Mouse (Mus musculus) common myeloid progenitor, adult 5-6 weeks (primary cell): ENCODE measurements around the gene Aff3. TPM values are rescaled to one million over a fixed set of nuclear protein-coding genes. Genes with fewer than 3 reads are reported as not detected.

Experiments used
- ATAC-seq: replicated peaks from 2 replicates; pipeline ENCODE4 v1.8.0; 2016; ENCODE audit warnings: low read depth, mild to moderate bottlenecking, moderate TSS enrichment, inconsistent platforms; ENCODE audit not compliant: poor library complexity, severe bottlenecking
- total RNA-seq: library from RNA; stranded (forward); fragments of 200-1000, 187-1606 nt; gene quantifications from 2 replicates; pipeline ENCODE4 v1.2.3, GENCODE M21; 2017

Aff3 gene
- total RNA-seq, 1 experiment from 2014 or later = 115 TPM

DNA sequence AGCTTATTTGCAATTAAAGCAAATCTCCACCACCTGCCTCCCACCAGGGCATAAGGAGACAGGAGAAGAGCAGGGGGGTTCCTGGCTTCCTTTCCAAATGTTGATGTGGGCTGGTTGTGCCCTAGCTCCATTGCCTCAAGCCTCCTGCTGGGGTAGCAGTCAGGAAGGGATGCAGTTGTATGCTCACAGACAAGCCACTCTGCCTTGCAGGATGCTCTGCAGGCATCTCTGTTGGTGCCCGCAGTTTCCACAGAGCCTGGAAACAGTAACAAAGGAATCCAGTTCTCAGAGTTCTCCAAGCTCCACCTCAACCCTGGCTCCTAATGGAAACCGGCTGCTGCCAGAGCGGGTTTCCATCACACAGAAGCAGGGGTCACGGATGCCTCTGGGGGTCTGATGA lies 58.0 kb downstream of the Aff3 start:
- no peak for ATAC-seq

DNA sequence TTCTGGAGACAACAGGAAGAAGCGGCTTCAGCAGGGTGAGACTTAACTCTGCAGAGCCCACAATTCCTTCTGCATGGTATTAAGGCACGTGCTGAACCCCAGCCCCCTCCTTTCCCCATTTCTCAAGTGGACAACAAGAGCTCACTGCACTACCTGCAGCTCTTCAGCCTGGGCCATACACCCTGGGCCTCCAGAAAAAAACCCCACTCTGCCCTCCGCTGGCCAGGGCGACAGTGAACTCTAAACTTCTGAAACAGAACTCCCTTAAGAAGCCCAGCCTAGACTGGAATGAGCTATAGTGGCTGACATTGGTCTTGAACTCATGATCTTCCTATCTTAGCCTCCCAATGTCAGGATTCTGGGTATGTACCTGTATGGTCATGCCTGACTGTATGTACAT lies 59.3 kb downstream of the Aff3 start:
- ATAC-seq = no peak

DNA sequence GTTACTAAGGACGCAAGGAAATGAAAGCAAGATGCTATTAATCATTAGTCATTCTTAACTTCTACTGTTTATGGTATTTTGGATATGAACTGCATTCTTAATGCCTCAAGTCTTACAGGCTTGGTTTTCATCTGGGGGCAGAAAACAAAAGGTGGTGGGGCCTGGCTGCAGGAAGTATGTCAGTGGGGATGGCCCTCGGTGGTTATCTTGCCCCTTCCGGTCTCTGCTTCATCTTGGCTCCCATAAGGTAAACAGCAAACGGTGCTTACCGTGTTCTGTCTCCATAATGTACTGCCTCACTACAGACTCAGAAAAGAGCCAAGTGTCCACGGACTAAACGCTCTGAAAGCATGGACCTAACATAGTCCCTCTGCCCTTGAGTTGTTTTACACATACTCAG lies 60.1 kb downstream of the Aff3 start:
- ATAC-seq = no peak

DNA sequence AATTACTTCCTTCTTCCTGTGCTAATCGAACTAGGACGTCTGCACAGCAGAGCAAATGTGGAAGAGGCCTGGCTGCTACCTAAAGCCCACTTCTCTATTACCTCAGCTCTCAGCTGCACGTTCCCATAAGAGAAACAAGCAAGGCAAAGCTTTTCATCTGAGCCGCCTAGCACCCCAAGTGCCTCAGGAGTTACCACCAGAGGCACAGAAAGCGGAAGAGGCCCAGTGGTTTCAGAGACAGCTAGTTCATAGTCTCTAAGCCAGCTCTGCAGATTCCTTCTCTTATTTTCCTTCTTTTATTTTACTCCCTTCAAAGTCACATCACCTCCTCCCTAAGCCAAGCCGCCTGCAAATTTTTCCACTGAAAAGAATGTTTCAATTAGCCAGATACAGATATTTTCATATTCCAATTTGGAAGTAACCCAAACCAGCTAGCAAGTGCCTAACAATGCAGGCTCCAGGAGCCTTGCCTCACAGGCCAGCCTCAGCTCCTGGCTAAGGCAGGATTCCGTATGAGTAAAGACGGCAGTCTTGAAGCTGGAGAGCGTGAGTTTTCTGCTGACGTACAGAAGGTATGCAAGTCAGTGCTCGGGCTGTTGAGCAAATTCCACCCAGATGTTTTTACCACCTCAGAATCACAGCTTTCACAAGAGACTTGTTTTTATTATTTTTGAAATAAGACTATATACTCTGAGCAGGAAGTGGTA lies 62.8 kb downstream of the Aff3 start:
- peak; percentile 88 for ATAC-seq

DNA sequence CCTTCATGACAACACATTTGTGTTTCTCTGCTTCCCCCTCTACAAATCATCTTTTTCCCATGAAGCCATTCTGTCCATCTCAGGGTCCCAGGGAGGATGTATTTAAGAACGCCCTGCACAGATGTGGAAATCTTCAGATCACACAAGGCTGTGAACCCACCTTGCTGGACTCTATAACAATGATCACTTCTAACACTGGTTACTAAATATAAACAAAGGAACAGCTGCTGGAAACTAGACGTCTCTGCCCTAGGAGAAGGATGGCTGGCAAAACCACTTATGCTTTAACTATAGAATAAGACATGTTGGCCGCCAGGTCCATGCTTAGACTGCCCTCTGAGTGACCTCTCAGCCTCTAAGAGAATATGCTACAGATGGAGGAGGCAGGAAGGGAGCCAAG lies 69.4 kb downstream of the Aff3 start:
- no peak for ATAC-seq

DNA sequence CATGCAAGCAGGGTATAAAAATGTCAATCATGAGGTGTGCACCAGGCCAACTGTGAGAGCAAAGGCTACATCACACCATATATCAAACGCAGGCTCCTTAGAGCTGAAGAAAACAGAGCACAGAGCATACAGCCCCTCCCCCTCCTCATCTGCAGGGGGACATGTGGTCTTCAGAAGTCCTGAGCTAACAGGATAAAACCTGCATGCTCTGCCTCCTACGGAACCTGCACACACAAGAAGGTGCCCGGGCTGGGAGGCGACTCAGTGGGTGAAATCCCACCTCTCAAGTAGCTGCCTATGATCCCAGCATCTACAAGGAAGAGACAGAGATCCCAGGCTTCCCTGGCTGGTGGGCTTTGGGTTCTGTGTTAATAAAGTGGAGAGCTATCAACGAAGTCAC lies 70.0 kb downstream of the Aff3 start:
- no peak for ATAC-seq

DNA sequence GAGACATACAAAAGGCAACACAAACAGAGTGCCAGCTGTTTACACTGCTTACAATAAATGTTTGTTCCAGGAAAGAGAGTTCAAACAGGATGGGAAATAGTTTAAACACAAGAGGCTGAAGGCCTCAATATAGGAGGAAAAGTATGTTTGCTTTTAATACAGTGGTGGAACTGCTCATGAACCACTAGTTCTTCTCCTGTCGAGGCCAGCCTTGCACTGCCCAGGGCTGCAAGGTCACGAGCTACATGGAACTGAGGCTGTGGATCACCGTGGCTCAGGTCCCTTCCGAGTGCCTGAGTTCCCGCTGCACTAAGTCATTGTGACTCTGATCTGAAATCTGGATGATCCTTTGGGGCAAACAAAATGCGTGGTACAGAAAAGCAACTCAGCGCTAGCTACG lies 73.6 kb downstream of the Aff3 start:
- ATAC-seq = no peak

DNA sequence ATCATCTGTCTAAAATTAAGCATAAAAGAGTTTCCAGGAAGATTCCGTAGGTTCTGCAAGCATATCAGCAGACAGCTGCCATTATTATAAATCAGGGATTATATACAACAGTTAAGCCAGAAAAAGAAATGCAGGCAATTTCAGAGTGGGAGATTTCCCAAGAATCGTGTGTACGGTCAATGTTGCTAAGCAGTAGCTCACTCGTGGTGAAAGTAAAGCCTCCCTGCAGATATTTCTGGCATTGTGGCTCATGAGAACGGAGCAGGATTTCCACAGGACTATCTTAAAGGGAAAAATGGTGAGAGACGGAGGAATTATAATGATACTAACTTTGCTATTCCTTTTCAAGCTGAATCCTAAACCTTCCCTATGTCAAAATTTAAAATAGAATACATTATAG lies 76.0 kb downstream of the Aff3 start:
- ATAC-seq = no peak

DNA sequence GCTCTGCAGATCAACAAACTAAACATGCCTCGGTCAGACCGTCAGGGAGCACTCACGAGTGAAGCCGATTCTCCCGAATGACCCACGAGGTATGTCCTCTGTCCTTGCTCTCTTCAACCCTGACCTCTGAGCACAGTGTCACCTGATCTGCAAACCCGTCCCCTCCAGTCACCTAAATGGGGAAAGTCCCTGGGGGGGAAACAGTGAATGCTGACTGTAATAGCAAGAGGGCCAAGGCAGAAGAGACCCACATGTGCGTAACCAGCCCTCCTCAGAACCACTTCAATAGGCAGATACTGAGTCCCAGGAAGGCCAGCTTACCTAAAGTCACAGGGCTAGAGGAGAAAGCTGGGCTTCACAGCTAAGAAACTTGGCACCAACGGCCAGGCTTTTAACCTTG lies 82.4 kb downstream of the Aff3 start:
- ATAC-seq = no peak

DNA sequence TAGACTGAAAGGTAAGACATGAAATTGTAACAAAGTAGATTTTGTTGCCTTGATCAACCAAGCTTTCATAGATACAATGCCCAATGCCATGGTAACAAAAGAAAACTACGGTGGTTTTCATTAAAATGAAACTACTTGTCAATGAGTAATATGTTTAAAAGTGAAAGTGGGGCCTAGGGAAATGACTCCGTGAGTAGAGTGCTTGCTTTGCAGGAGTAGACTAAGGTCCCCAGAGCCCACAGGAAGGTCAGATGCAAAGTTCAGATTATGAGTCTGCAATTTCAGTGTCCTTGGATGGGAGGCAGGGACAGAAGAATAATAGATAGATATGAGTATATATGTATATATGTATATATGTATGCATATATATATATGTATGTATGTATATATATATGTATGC lies 84.2 kb downstream of the Aff3 start:
- peak; percentile 56 for ATAC-seq

DNA sequence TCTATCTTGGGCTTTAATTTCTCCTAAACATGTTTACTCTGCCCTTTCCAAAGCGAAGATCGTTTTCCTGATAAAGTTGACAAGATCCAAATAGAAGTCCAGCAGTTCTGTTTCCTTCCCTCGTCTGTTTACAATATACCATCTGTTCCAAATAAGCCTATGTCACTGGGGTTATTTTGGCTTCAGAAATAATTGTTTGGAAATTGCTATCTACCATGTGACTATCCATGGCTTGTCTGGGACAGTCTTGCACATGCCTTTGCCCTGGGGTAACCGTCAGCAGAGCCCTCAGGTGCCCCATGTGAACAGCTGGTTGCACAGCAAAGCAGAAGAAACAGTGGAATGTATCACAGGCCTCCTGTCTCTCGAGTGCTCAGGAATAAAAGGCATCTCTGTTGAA lies 86.4 kb downstream of the Aff3 start:
- ATAC-seq = no peak

DNA sequence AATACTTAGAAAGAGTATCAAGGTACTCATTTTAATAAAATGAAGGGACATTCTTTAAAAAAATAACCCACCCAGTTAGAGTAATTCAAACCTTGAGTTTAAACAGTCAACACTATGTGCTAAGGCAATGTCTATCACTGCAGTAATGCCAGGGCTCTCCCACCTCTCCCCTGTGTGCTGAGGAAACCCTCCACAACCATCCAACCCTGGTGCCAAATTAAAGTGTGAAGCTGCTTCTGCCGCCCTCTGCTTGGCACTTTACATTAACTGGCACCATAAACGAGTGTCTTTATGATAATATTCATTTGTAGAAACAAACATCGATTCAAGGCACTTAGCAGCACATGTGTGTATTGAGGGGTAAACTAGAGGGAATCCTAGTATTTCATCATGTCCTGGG lies 97.0 kb downstream of the Aff3 start:
- no peak for ATAC-seq

DNA sequence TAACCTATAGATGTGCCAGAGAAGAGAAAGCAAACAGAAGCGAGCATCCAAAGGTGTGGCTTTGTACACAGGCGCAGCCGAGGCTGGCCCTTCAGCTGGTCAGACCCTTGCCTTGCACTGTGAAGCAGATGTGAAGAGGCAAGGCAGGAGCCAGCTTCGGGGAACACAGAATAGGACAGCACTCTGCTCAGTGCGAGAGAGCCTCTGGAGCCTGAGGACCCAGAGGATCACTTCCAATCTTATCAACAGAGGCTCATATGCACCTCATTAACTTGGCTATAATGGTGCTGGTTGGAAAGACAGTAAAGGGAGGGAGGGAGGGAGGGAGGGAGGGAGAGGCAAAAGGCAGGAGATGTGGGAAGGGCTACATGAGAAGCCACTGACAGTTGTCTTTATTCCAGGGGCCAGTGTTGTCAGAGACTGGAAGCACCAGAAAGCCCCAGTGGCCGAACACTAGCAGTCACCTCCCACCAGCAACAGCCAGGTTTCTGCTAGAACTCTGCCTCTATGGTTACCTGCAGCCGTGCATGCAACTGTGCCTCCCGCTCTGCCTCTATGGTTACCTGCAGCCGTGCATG lies 98.6 kb downstream of the Aff3 start:
- ATAC-seq = no peak

DNA sequence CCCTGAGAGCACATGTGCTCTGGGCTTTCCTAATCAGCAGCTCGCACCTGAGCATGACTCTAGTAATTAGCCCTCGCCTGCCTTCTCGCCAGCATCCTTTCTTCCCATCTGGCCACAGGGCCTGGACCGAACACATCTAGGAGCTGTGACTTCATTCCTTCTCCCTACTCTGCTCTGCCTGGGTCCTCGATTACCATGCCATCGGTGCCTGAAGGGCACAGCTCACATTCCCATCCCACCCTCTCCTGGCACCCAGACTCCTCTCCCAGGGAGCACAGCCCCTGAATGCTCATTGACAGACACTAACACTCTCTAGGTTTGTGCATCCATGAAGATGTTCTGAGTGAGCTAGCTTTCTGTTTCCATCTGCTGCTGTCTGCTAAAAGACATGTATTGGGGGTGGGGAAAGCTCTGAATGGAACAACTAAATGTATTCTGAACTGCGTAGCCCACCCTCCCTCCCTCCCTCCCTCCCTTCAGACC lies 99.4 kb downstream of the Aff3 start:
- ATAC-seq = no peak

DNA sequence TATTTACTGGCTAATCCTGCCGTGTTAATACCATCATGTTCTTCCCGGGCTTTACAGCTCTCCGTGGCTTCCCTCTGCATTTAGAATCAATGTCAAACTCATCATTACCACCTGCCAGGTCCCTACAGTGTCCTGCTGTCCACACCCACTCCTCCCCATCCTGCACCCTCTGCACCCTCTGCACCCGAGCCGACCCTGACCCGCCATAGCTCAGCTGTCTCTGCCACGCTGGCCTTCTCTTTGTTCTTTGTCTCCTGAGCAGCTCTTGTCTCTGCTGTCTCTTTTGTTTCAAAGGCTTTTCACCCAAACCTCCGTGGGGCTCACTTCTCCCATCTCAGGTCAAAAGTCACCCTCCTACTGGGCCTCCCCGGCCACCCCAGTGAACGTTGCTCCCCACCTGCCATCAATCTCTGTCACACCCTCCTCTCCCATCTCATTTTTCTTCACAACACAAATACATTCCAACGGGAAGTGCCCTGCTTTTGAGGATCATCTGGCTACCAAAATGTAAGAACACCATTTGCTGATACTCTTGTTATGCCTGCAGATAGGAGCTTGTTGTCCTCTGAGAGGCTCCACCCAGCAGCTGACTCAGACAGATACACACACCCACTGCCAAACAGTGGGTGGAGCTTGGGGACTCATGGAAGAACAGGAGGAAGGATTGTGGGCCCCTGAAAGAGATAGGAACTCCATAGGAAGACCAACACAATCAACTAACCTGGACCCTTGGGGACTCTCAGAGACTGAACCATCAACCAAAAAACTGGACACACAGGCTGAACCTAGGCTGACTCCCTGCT lies 102.2 kb downstream of the Aff3 start:
- ATAC-seq = no peak

DNA sequence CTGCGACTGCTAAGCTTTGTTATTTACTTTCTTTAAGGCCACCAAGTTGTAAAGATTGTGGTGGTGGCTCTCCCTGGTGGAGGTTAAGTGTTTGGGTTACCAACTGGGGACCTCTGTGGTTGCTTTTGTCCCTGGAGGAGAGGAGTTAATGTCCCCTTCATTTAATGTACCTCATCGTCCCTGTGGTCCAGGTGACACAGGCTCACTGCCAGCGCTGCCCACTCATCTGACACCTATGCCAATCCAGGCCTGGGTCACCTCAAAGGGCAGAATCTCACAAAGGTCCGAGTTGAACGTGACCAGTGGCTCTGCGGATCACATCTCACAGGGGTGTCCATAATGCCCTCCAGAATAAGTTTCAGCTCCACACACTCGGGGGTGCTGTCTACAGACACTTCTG lies 103.4 kb downstream of the Aff3 start:
- ATAC-seq = no peak

DNA sequence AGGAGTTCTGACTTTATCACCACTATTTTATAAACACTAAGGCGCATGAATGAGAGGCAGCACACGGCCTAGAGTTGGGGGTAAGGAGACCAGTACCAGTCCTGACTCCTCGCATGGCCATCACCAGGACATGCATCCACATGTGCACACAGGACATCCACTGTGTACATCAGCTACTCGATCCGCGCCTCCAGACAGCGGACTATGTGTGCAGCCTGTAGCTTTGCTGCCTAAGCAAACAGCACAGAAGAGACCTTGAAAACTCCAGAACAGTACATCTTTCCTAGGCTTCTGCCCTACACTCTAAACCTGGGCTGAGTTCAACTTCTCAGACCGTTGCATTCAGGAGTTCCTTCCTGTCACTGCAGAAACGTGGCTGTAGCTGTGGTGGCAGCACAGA lies 104.1 kb downstream of the Aff3 start:
- no peak for ATAC-seq

DNA sequence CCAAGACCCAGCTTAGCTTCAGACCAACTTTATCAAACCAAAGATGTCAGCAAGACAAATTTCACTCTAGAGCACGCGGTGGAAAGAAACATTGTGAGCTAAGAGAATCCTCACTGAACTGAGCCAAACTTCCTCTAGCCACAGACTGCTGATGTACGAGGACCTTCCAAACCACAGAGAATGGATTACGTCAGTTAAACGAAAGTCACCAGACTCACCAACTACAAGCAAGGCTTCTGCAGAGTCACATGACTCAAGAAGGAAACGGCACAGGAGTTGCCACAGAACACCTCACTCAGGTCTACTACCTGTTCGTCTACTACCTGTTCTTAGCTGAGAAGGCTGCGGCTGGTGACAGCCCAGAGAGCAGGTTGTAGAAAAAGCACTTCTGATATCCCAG lies 107.1 kb downstream of the Aff3 start:
- ATAC-seq = peak; percentile 86

DNA sequence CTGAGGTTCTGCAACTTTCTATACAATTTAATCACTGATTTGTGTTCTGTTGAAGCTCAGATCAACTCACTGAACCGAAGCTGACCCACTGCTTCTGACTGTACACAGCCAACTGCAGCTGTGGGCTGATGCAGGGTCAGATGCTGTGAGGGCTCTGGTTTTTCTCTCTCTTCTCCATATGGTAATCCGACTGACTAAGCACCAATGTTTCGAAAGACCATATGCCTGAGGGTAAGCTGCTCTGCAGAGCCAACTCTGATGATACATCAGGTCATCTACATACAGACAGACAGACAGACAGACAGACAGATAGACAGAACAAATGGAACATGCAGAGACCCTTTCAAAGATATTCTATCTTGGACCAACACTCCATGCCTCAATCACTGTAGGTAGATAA lies 110.2 kb downstream of the Aff3 start:
- no peak for ATAC-seq

DNA sequence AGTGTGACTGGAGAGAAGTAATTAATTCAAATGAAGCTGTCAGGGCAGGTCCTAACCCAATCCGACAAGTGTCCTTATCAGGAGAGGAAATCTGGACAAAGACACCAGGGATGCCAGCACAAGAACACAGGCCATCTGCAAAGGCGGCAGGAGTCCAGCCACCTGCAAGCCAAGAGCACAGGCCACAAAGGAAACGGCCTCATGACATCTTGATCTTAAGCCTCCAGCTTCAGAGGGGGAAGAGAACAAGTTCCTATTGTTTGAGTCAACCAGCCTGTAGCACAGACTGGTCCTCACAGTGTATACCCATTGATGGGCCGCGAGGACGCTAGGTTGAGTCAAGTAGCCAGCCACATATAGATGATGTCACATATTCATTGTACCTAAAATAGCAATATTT lies 111.7 kb downstream of the Aff3 start:
- 0 out of 2 replicates have a peak, but pooled peaks have one; percentile 7 for ATAC-seq

DNA sequence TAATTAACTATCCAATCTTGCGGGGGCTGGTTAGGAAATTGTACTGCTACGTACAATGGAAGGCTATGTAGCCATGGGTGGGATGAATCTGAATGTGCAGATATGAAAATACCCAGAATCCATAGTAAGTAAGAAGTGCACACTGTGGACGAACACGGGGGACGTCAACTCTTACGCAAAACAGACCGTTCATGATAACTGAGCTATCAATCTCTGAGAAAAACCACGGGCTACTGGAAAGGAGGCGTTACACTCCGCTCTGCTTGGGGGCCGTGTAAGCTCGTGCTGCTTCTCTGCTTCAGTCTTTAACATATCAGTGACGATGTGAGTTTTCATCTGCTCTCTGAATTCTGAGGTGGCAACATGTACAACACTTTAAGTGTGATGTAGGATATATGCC lies 114.2 kb downstream of the Aff3 start:
- peak; percentile 46 for ATAC-seq
